Mouse (Mus musculus) neural tube, embryonic 13.5 days (tissue): ENCODE data around the gene Col10a1. TPM values are rescaled to one million over a fixed set of nuclear protein-coding genes. Genes with fewer than 3 reads are reported as not detected.
"Not testable (repeated sequence)": the region's sequence is repeated elsewhere in the genome, so short reads cannot be mapped to it uniquely, and the experiment has no call there.

ENCODE experiments used
- ATAC-seq: fragments of 200-750 bp; cut with Nextera tagmentation; 2 replicates; pipeline ENCODE4 v1.8.0; 2017; ENCODE audit warnings: low read depth, mild to moderate bottlenecking, moderate TSS enrichment, moderate library complexity
- H3K27ac ChIP-seq: fragments of 300-500 bp; sonication (generic); replicated peaks from 2 replicates; pipeline ENCODE4 v1.5.1; 2015; ENCODE audit warnings: moderate library complexity, mild to moderate bottlenecking, inconsistent platforms
- H3K27me3 ChIP-seq: fragments of 300-500 bp; sonication (generic); 2 replicates; pipeline ENCODE4 v1.6.1; 2015; ENCODE audit warnings: mild to moderate bottlenecking, inconsistent platforms
- H3K36me3 ChIP-seq: fragments of 300-500 bp; sonication (generic); 2 replicates; pipeline ENCODE4 v1.6.1; 2015; ENCODE audit warnings: mild to moderate bottlenecking, inconsistent platforms
- H3K4me1 ChIP-seq: fragments of 300-500 bp; sonication (generic); replicated peaks from 2 replicates; pipeline ENCODE4 v1.6.1; 2015; ENCODE audit warnings: inconsistent platforms
- H3K4me2 ChIP-seq: fragments of 300-500 bp; sonication (generic); 2 replicates; pipeline ENCODE4 v1.6.1; 2015; ENCODE audit warnings: inconsistent platforms, mild to moderate bottlenecking, moderate library complexity
- H3K4me3 ChIP-seq: fragments of 300-500 bp; sonication (generic); 2 replicates; pipeline ENCODE4 v1.5.1; 2015; ENCODE audit warnings: mild to moderate bottlenecking, inconsistent platforms
- H3K9ac ChIP-seq: fragments of 300-500 bp; sonication (generic); 2 replicates; pipeline ENCODE4 v1.6.1; 2015; ENCODE audit warnings: moderate library complexity, mild to moderate bottlenecking, inconsistent platforms
- H3K9me3 ChIP-seq: fragments of 300-500 bp; sonication (generic); 2 replicates; pipeline ENCODE4 v1.6.1; 2016; ENCODE audit warnings: inconsistent platforms
- WGBS: fragments of 180-500 bp; shearing (Covaris S2); methylation state at CpG from one replicate; pipeline ENCODE4 v1.1.7; 2015; 5-methylcytosine and 5-hydroxymethylcytosine counted together
- polyA plus RNA-seq: library from polyadenylated mRNA; unstranded; fragments of >200 nt; fragmentation: Nextera tagmentation; extraction: Ambion mirVana; gene quantifications from 2 replicates; pipeline ENCODE4 v1.2.1, GENCODE M21; 2015

Gene Col10a1
- polyA plus RNA-seq = not detected in 2 replicates

GRCm38 (mm10) chr10:34389681-34390080 is at the start of gene Col10a1:
Gene Col10a1, plus strand, starts transcription at chr10:34389981.
- no peak within 1 kb of the TSS for H3K4me3 ChIP-seq
- H3K4me2 ChIP-seq = no peak within 1 kb of the TSS
- no peaks in the 10 kb centered on the region for H3K27me3 ChIP-seq
- 67% methylated on average over 8 of the region's 8 CpGs for WGBS
- H3K36me3 ChIP-seq = no peaks in the 10 kb centered on the region
- no peak for ATAC-seq
- no peak within 1 kb of the TSS for H3K27ac ChIP-seq
- H3K4me1 ChIP-seq = no peaks in the 10 kb centered on the region
- H3K9me3 ChIP-seq = no peaks in the 10 kb centered on the region
- H3K9ac ChIP-seq = no peak within 1 kb of the TSS

- 84% methylated on average over 6 of the region's 6 CpGs for WGBS
- no peak for ATAC-seq
Measured at GRCm38 (mm10) chr10:34341014-34341413, 48.8 kb upstream of the Col10a1 start.

GRCm38 (mm10) chr10:34341886-34342285 is 47.9 kb upstream of the Col10a1 start:
- WGBS = 73% methylated on average over 1 of the region's 1 CpGs
- Histone ChIP-seq H3K4me1 (no peaks in the 10 kb centered on the region), H3K27ac (no peak overlapping the region), H3K4me3 (no peak overlapping the region), H3K9ac (no peak overlapping the region), H3K36me3 (no peaks in the 10 kb centered on the region), H3K27me3 (no peaks in the 10 kb centered on the region), H3K9me3 (no peaks in the 10 kb centered on the region), H3K4me2 (no peak overlapping the region)
- no peak for ATAC-seq

More at GRCm38 (mm10) chr10:34341014-34341413, 48.8 kb upstream of the Col10a1 start:
- Histone ChIP-seq H3K27me3 (no peaks in the 10 kb centered on the region), H3K9ac (no peak overlapping the region), H3K9me3 (no peaks in the 10 kb centered on the region), H3K4me1 (no peaks in the 10 kb centered on the region), H3K4me3 (no peak overlapping the region), H3K27ac (no peak overlapping the region), H3K4me2 (no peak overlapping the region), H3K36me3 (no peaks in the 10 kb centered on the region)

GRCm38 (mm10) chr10:34352166-34352565 is 37.6 kb upstream of the Col10a1 start:
- Histone ChIP-seq H3K27me3 (no peaks in the 10 kb centered on the region), H3K27ac (no peak overlapping the region), H3K4me3 (no peak overlapping the region), H3K36me3 (no peaks in the 10 kb centered on the region), H3K9me3 (no peaks in the 10 kb centered on the region), H3K4me1 (no peaks in the 10 kb centered on the region), H3K4me2 (no peak overlapping the region), H3K9ac (no peak overlapping the region)
- ATAC-seq = no peak
- WGBS = 86% methylated on average over 4 of the region's 4 CpGs

- H3K9ac ChIP-seq = no peak overlapping the region
- no peaks in the 10 kb centered on the region for H3K9me3 ChIP-seq
- no peak overlapping the region for H3K4me2 ChIP-seq
- H3K4me1 ChIP-seq = no peaks in the 10 kb centered on the region
- no peaks in the 10 kb centered on the region for H3K27me3 ChIP-seq
- no peaks in the 10 kb centered on the region for H3K36me3 ChIP-seq
- no peak overlapping the region for H3K27ac ChIP-seq
- ATAC-seq = no peak
- 80% methylated on average over 3 of the region's 3 CpGs for whole genome bisulfite sequencing
- no peak overlapping the region for H3K4me3 ChIP-seq
Measured at GRCm38 (mm10) chr10:34358263-34358662, 31.5 kb upstream of the Col10a1 start.

GRCm38 (mm10) chr10:34363756-34364155 is 26.0 kb upstream of the Col10a1 start:
- no peak overlapping the region for H3K4me3 ChIP-seq
- no peak overlapping the region for H3K4me2 ChIP-seq
- no peak overlapping the region for H3K9ac ChIP-seq
- H3K4me1 ChIP-seq = no peaks in the 10 kb centered on the region
- no peak for ATAC-seq
- H3K9me3 ChIP-seq = no peaks in the 10 kb centered on the region
- no peaks in the 10 kb centered on the region for H3K27me3 ChIP-seq
- H3K27ac ChIP-seq = no peak overlapping the region
- H3K36me3 ChIP-seq = no peaks in the 10 kb centered on the region

- H3K27me3 ChIP-seq = no peaks in the 10 kb centered on the region
- H3K4me3 ChIP-seq = no peak overlapping the region
- H3K4me1 ChIP-seq = no peaks in the 10 kb centered on the region
- H3K9me3 ChIP-seq = no peaks in the 10 kb centered on the region
- no peak overlapping the region for H3K27ac ChIP-seq
- H3K36me3 ChIP-seq = no peaks in the 10 kb centered on the region
- WGBS = 73% methylated on average over 5 of the region's 5 CpGs
- no peak overlapping the region for H3K4me2 ChIP-seq
- no peak for ATAC-seq
- no peak overlapping the region for H3K9ac ChIP-seq
Measured at GRCm38 (mm10) chr10:34368138-34368537, 21.6 kb upstream of the Col10a1 start.

GRCm38 (mm10) chr10:34373332-34373731 is 16.4 kb upstream of the Col10a1 start:
- Histone ChIP-seq H3K4me2 (no peak overlapping the region), H3K9ac (no peak overlapping the region), H3K27me3 (no peaks in the 10 kb centered on the region), H3K4me1 (no peaks in the 10 kb centered on the region), H3K36me3 (no peaks in the 10 kb centered on the region), H3K9me3 (no peaks in the 10 kb centered on the region), H3K27ac (no peak overlapping the region), H3K4me3 (no peak overlapping the region)
- WGBS = 94% methylated on average over 7 of the region's 7 CpGs
- no peak for ATAC-seq

- Histone ChIP-seq H3K9me3 (no peaks in the 10 kb centered on the region), H3K27ac (no peak overlapping the region), H3K4me2 (no peak overlapping the region), H3K4me1 (no peaks in the 10 kb centered on the region), H3K9ac (no peak overlapping the region), H3K4me3 (no peak overlapping the region), H3K27me3 (no peaks in the 10 kb centered on the region), H3K36me3 (no peaks in the 10 kb centered on the region)
- no peak for ATAC-seq
- WGBS = 92% methylated on average over 5 of the region's 5 CpGs
Measured at GRCm38 (mm10) chr10:34385636-34386035, 4.1 kb upstream of the Col10a1 start.

GRCm38 (mm10) chr10:34396959-34397358 is 7.2 kb downstream of the Col10a1 start:
- Histone ChIP-seq H3K4me3 (no peak overlapping the region), H3K27ac (no peak overlapping the region), H3K9me3 (no peaks in the 10 kb centered on the region), H3K4me2 (no peak overlapping the region), H3K36me3 (no peaks in the 10 kb centered on the region), H3K9ac (no peak overlapping the region), H3K27me3 (no peaks in the 10 kb centered on the region), H3K4me1 (no peaks in the 10 kb centered on the region)
- no peak; the same call in 1 of the 2 replicates for ATAC-seq
- WGBS = 50% methylated on average over 4 of the region's 4 CpGs

GRCm38 (mm10) chr10:34399267-34399666 is 9.5 kb downstream of the Col10a1 start:
- no peak overlapping the region for H3K4me3 ChIP-seq
- no peaks in the 10 kb centered on the region for H3K4me1 ChIP-seq
- ATAC-seq = no peak
- H3K36me3 ChIP-seq = peaks cover 8% of the 10 kb centered on the region; the same call in 1 of the 2 replicates
- H3K27me3 ChIP-seq = no peaks in the 10 kb centered on the region
- no peaks in the 10 kb centered on the region for H3K9me3 ChIP-seq
- no peak overlapping the region for H3K27ac ChIP-seq
- no peak overlapping the region for H3K9ac ChIP-seq
- no peak overlapping the region for H3K4me2 ChIP-seq

- peak within 1 kb of the TSS; percentile 65 for H3K4me3 ChIP-seq
- peak within 1 kb of the TSS; percentile 78 for H3K9ac ChIP-seq
- peak within 1 kb of the TSS; percentile 46; the same call in 1 of the 2 replicates for H3K27ac ChIP-seq
- H3K36me3 ChIP-seq = no peaks in the 10 kb centered on the region
- H3K9me3 ChIP-seq = no peaks in the 10 kb centered on the region
- H3K4me2 ChIP-seq = peak within 1 kb of the TSS; percentile 73
- peak; percentile 98 for ATAC-seq
- H3K27me3 ChIP-seq = no peaks in the 10 kb centered on the region
- no peaks in the 10 kb centered on the region for H3K4me1 ChIP-seq
- under 1% methylated on average over 49 of the region's 49 CpGs for WGBS
Measured at GRCm38 (mm10) chr10:34418204-34418756, 28.5 kb downstream of the Col10a1 start, which contains the start of gene Nt5dc1. Gene Nt5dc1, minus strand, starts transcription at chr10:34418552.

- H3K9me3 ChIP-seq, ATAC-seq, H3K27me3 ChIP-seq, H3K27ac ChIP-seq, H3K36me3 ChIP-seq, H3K4me1 ChIP-seq: not testable (repeated sequence)
- H3K4me3 ChIP-seq = peak overlapping the region; percentile 65
- peak overlapping the region; percentile 78 for H3K9ac ChIP-seq
- 82% methylated on average over 4 of the region's 4 CpGs for WGBS
- H3K4me2 ChIP-seq = peak overlapping the region; percentile 73
Measured at GRCm38 (mm10) chr10:34418794-34419193, 29.0 kb downstream of the Col10a1 start.
